Comparison of ENCODE assay signal across 9 mouse cellular contexts in genomic region chr17:65559273-65559672, GRCm38 (mm10). TPM values are rescaled to one million over a fixed set of nuclear protein-coding genes. Genes with fewer than 3 reads are reported as not detected.
A peak's percentile ranks its signal among the peaks of the same experiment; 100 is the strongest.
DNase-seq lines count a peak whose midpoint lies in the region; ATAC-seq and TF ChIP-seq lines count a peak whose summit lies in the region.
"Had no signal": no experiment of that assay in that cellular context is flagged by ENCODE, and none has a peak within 500 bp of the region (broad histone marks: within the 10 kb centered on the region; RNA-seq: fewer than 3 reads in every experiment).

No protein-coding gene starts in this region.

- no peaks in the 10 kb centered on the region for H3K9me3 ChIP-seq in kidney, postnatal 0 days (replicated peaks; ENCODE audit: low read length)
- H3K9me3 ChIP-seq in kidney, embryonic 15.5 days (replicated peaks), result no peaks in the 10 kb centered on the region
- H3K9me3 ChIP-seq in MEL (replicated peaks; ENCODE audit: insufficient read depth, low read length), result no peaks in the 10 kb centered on the region
- no peaks in the 10 kb centered on the region for H3K9me3 ChIP-seq in hindbrain, embryonic 14.5 days (ENCODE audit: control insufficient read depth, low read length)

- H3K4me2 ChIP-seq in kidney, postnatal 0 days (ENCODE audit: low read length), result no peak overlapping the region
- H3K4me2 ChIP-seq in kidney, embryonic 15.5 days, result no peak overlapping the region
- no peak overlapping the region for H3K4me2 ChIP-seq in hindbrain, embryonic 14.5 days (replicated peaks)

- no peak overlapping the region for H3K27ac ChIP-seq in kidney, postnatal 0 days
- H3K27ac ChIP-seq in kidney, embryonic 15.5 days, result no peak overlapping the region
- H3K27ac ChIP-seq in MEL (ENCODE audit: control insufficient read depth, low read depth, low read length), result no peak overlapping the region
- no peak overlapping the region for H3K27ac ChIP-seq in hindbrain, embryonic 14.5 days

- DNase-seq in kidney, postnatal 0 days (ENCODE audit: low spot score), result no peak
- peak; percentile 69 for DNase-seq in MEL (ENCODE audit: low read depth, low spot score)
- DNase-seq in hindbrain, embryonic 14.5 days (ENCODE audit: low spot score), result no peak
- peak; percentile 53 for DNase-seq in naive thymus-derived CD4-positive, alpha-beta T cell, adult 2 months (ENCODE audit: low read depth)
- no peak for DNase-seq in frontal cortex, adult 2 months (ENCODE audit: extremely low spot score in 1 of 2, low spot score in 1 of 2)
- no peak for DNase-seq in urinary bladder, adult 18-20 months (ENCODE audit: low spot score in 2 of 2)
- DNase-seq in left cerebral cortex, adult 18-20 months (ENCODE audit: low spot score in 2 of 2), result no peak

- H3K79me2 ChIP-seq in MEL (ENCODE audit: control insufficient read depth, insufficient read depth, low read length, poor library complexity), result no peaks in the 10 kb centered on the region

- TF ChIP-seq POLR2A in MEL (IDR thresholded peaks at IDR 0.05; ENCODE audit: control insufficient read depth in 1 of 2, insufficient read depth in 1 of 2, low read depth in 1 of 2, low read length in 2 of 2, poor library complexity in 1 of 2), result no peak

- H3K27me3 ChIP-seq in kidney, postnatal 0 days (ENCODE audit: insufficient read depth, low read length), result no peaks in the 10 kb centered on the region
- H3K27me3 ChIP-seq in kidney, embryonic 15.5 days, result no peaks in the 10 kb centered on the region
- H3K27me3 ChIP-seq in MEL (ENCODE audit: control insufficient read depth in 1 of 2, insufficient read depth in 2 of 2, low read length in 2 of 2), result no peaks in the 10 kb centered on the region
- H3K27me3 ChIP-seq in hindbrain, embryonic 14.5 days (ENCODE audit: control insufficient read depth, insufficient read depth, low read length), result no peaks in the 10 kb centered on the region

- TF ChIP-seq EP300 in MEL (IDR thresholded peaks at IDR 0.05; ENCODE audit: low read depth in 1 of 2, low read length in 2 of 2), result no peak

- no peaks in the 10 kb centered on the region for H3K4me1 ChIP-seq in kidney, postnatal 0 days (replicated peaks; ENCODE audit: insufficient read depth, low read length)
- H3K4me1 ChIP-seq in kidney, embryonic 15.5 days, result 0 out of 2 replicates have a peak, but pooled peaks cover 3% of the 10 kb centered on the region
- H3K4me1 ChIP-seq in MEL (ENCODE audit: control insufficient read depth in 1 of 2, insufficient read depth in 2 of 2, low read length in 2 of 2), result peaks cover 3 to 20% of the 10 kb centered on the region in 2 experiments
- no peaks in the 10 kb centered on the region for H3K4me1 ChIP-seq in hindbrain, embryonic 14.5 days (replicated peaks; ENCODE audit: control insufficient read depth, insufficient read depth, low read length)

- peak; percentile 25 for TF ChIP-seq RAD21 in MEL (IDR thresholded peaks at IDR 0.05; ENCODE audit: low read depth, low read length)

- H3K4me3 ChIP-seq in kidney, postnatal 0 days (replicated peaks; ENCODE audit: low read depth, low read length), result no peak overlapping the region
- H3K4me3 ChIP-seq in kidney, embryonic 15.5 days (replicated peaks), result no peak overlapping the region
- no peak overlapping the region for H3K4me3 ChIP-seq in MEL (ENCODE audit: control insufficient read depth in 1 of 2, insufficient read depth in 1 of 2, low read depth in 2 of 2, low read length in 2 of 2)
- H3K4me3 ChIP-seq in hindbrain, embryonic 14.5 days (replicated peaks; ENCODE audit: low read length), result no peak overlapping the region

- peak; percentile 58 for TF ChIP-seq CTCF in kidney, postnatal 0 days (IDR thresholded peaks at IDR 0.05; ENCODE audit: low read depth)
- peak; percentile 59 to 92 (median 81) for TF ChIP-seq CTCF in MEL (IDR thresholded peaks at IDR 0.05 in 2 of 3, conservative IDR thresholded peaks at IDR 0.05 in 1 of 3; ENCODE audit: control insufficient read depth in 1 of 3, insufficient read depth in 1 of 3, low read depth in 2 of 3, low read length in 3 of 3, poor library complexity in 1 of 3, severe bottlenecking in 1 of 3)

- WGBS in kidney, postnatal 0 days, result 63% methylated on average over 5 of the region's 5 CpGs
- WGBS in kidney, embryonic 15.5 days, result 60% methylated on average over 5 of the region's 5 CpGs
- 58% methylated on average over 5 of the region's 5 CpGs for WGBS in hindbrain, embryonic 14.5 days

- H3K9ac ChIP-seq in kidney, postnatal 0 days (ENCODE audit: low read depth, low read length), result no peak overlapping the region
- no peak overlapping the region for H3K9ac ChIP-seq in kidney, embryonic 15.5 days
- H3K9ac ChIP-seq in MEL (ENCODE audit: control insufficient read depth, low read depth, low read length, poor library complexity, severe bottlenecking), result no peak overlapping the region
- no peak overlapping the region for H3K9ac ChIP-seq in hindbrain, embryonic 14.5 days

- H3K36me3 ChIP-seq in kidney, postnatal 0 days (ENCODE audit: insufficient read depth, low read length), result no peaks in the 10 kb centered on the region
- no peaks in the 10 kb centered on the region for H3K36me3 ChIP-seq in kidney, embryonic 15.5 days
- peaks cover 0 to 6% of the 10 kb centered on the region in 2 experiments; a peak in 2 of 4 replicates for H3K36me3 ChIP-seq in MEL (ENCODE audit: control insufficient read depth in 1 of 2, insufficient read depth in 2 of 2, low read length in 2 of 2)
- no peaks in the 10 kb centered on the region for H3K36me3 ChIP-seq in hindbrain, embryonic 14.5 days (replicated peaks; ENCODE audit: control insufficient read depth, insufficient read depth)

- ATAC-seq in kidney, postnatal 0 days (replicated peaks; ENCODE audit: low FRiP score, low read depth), result no peak
- no peak; the same call in 1 of the 2 replicates for ATAC-seq in kidney, embryonic 15.5 days (replicated peaks; ENCODE audit: low FRiP score)
- ATAC-seq in hindbrain, embryonic 14.5 days (ENCODE audit: low FRiP score), result peak; percentile 59; the same call in 1 of the 2 replicates

TF ChIP-seq in MEL, 35 proteins besides CTCF, POLR2A, EP300 and RAD21:
- TF ChIP-seq SMC3 (IDR thresholded peaks at IDR 0.05; ENCODE audit: low read depth, low read length), result peak; percentile 49
- no peak for TF ChIP-seq USF1 (IDR thresholded peaks at IDR 0.05; ENCODE audit: low read depth, low read length)
- no peak for TF ChIP-seq GATA1 (IDR thresholded peaks at IDR 0.05; ENCODE audit: low read depth, low read length)
- no peak for TF ChIP-seq USF2 (IDR thresholded peaks at IDR 0.05; ENCODE audit: borderline replicate concordance in 1 of 2, insufficient read depth in 1 of 2, low read depth in 1 of 2, low read length in 2 of 2)
- TF ChIP-seq ELF1 (IDR thresholded peaks at IDR 0.05; ENCODE audit: low read depth, low read length), result no peak
- no peak for TF ChIP-seq TBP (IDR thresholded peaks at IDR 0.05; ENCODE audit: low read depth, low read length)
- TF ChIP-seq ETS1 (IDR thresholded peaks at IDR 0.05; ENCODE audit: low read depth, low read length), result no peak
- no peak for TF ChIP-seq ZC3H11A (IDR thresholded peaks at IDR 0.05; ENCODE audit: low read depth, low read length)
- TF ChIP-seq KAT2A (conservative IDR thresholded peaks at IDR 0.05; ENCODE audit: low read depth, low read length), result no peak
- TF ChIP-seq MAZ (IDR thresholded peaks at IDR 0.05; ENCODE audit: low read depth, low read length), result peak; percentile 66; the same call in 1 of the 2 replicates
- no peak for TF ChIP-seq MXI1 (IDR thresholded peaks at IDR 0.05; ENCODE audit: low read depth, low read length)
- TF ChIP-seq MYC (IDR thresholded peaks at IDR 0.05; ENCODE audit: low read depth, low read length), result no peak
- TF ChIP-seq TCF12 (IDR thresholded peaks at IDR 0.05; ENCODE audit: low read depth, low read length), result 0 out of 2 replicates have a peak, but pooled peaks have one; percentile 20
- no peak for TF ChIP-seq ZKSCAN1 (IDR thresholded peaks at IDR 0.05; ENCODE audit: low read depth, low read length)
- TF ChIP-seq POLR2AphosphoS2 (IDR thresholded peaks at IDR 0.05; ENCODE audit: low read length), result no peak
- TF ChIP-seq CHD2 (IDR thresholded peaks at IDR 0.05; ENCODE audit: low read length), result no peak
- TF ChIP-seq ZMIZ1 (IDR thresholded peaks at IDR 0.05; ENCODE audit: low read depth, low read length), result no peak
- no peak for TF ChIP-seq RCOR1 (IDR thresholded peaks at IDR 0.05; ENCODE audit: low read depth, low read length)
TF ChIP-seq in MEL: peak in this region for 3.

RNA-seq across cellular contexts. Expression of gene Tmem232, which starts 18.7 kb away (rescaled TPM):
- polyA plus RNA-seq in kidney, postnatal 0 days (2015; fragmentation: Nextera tagmentation; extraction: Ambion mirVana), result 0.11 and 0.13 TPM in 2 replicates
- 0.10 TPM in 1 of 2 replicates, not detected in the other for polyA plus RNA-seq in kidney, embryonic 15.5 days (2015; fragmentation: Nextera tagmentation; extraction: Ambion mirVana)
- not detected in 2 replicates for total RNA-seq in MEL (2012; rRNA removed)
- polyA plus RNA-seq in MEL (2012; ENCODE audit: insufficient read depth in 1 of 2, insufficient read length in 2 of 2, low read depth in 1 of 2, low replicate concordance in 2 of 2, missing spikeins in 1 of 2), result under 1 TPM in 1 of 2 experiments, not detected in 1; 0.04 TPM
- polyA plus RNA-seq in hindbrain, embryonic 14.5 days (2014; fragmentation: Nextera tagmentation; extraction: Ambion mirVana), result 0.62 and 0.74 TPM in 2 replicates
- polyA plus RNA-seq in frontal cortex, adult 2 months (2012; rRNA removed), result 1.2 and 1.9 TPM in 2 replicates
- total RNA-seq in left cerebral cortex, adult 18-20 months (2021), result 1 to 10 TPM; 1.9 to 2.5 TPM
- polyA plus RNA-seq: liver, embryonic 16.5 days had no signal

RNA-seq across cellular contexts. Expression of gene Vapa, which starts 54.1 kb away (rescaled TPM):
- 209 and 218 TPM in 2 replicates for polyA plus RNA-seq in kidney, postnatal 0 days (2015; fragmentation: Nextera tagmentation; extraction: Ambion mirVana)
- polyA plus RNA-seq in kidney, embryonic 15.5 days (2015; fragmentation: Nextera tagmentation; extraction: Ambion mirVana), result 167 and 186 TPM in 2 replicates
- 56.7 and 60.2 TPM in 2 replicates for total RNA-seq in MEL (2012; rRNA removed)
- 100 to 1,000 TPM in 1 of 2 experiments, 10 to 100 TPM in 1; 85.3 to 507 TPM for polyA plus RNA-seq in MEL (2012; ENCODE audit: insufficient read depth in 1 of 2, insufficient read length in 2 of 2, low read depth in 1 of 2, low replicate concordance in 2 of 2, missing spikeins in 1 of 2)
- polyA plus RNA-seq in hindbrain, embryonic 14.5 days (2014; fragmentation: Nextera tagmentation; extraction: Ambion mirVana), result 292 and 314 TPM in 2 replicates
- polyA plus RNA-seq in frontal cortex, adult 2 months (2012; rRNA removed), result 89.6 and 91.4 TPM in 2 replicates
- total RNA-seq in left cerebral cortex, adult 18-20 months (2021), result 100 to 1,000 TPM; 149 TPM

Comparison
In these comparisons a context has a peak if more than half of its experiments do, and no peak if none do; other contexts are left out.
1. DNase-seq: peak in MEL (single experiment) and naive thymus-derived CD4-positive, alpha-beta T cell, adult 2 months (single experiment); none in kidney, postnatal 0 days (single experiment), hindbrain, embryonic 14.5 days (single experiment), frontal cortex, adult 2 months (0 of 2), urinary bladder, adult 18-20 months (0 of 2) and left cerebral cortex, adult 18-20 months (0 of 2).